Mouse (Mus musculus) layer of hippocampus, adult 2 months (tissue): ENCODE data around the gene Fkbp8. TPM values are rescaled to one million over a fixed set of nuclear protein-coding genes. Genes with fewer than 3 reads are reported as not detected.

ENCODE experiments used
- DNase-seq, 2 experiments: peaks; one replicate each; pipeline ENCODE4 v3.0.0; 2022; ENCODE audit warnings: low spot score in 2 of 2
- H3K27ac ChIP-seq: fragments of 200-600 bp; 2 replicates; pipeline ENCODE4 v1.8.1; 2022
- H3K4me3 ChIP-seq: fragments of 200-600 bp; 2 replicates; pipeline ENCODE4 v1.8.1; 2022; ENCODE audit warnings: mild to moderate bottlenecking
- CTCF ChIP-seq: fragments of 200-600 bp; conservative IDR thresholded peaks from 2 replicates; pipeline ENCODE4 v1.8.1; 2022; ENCODE audit warnings: antibody characterized with exemption, mild to moderate bottlenecking, moderate library complexity
- long read RNA-seq, 2 experiments: library from polyadenylated mRNA; stranded (forward); transcript quantifications; one replicate each; pipeline ENCODE4 v2.0.0; 2021; ENCODE audit warnings: borderline mapping rate in 2 of 2
- total RNA-seq, 2 experiments: library from RNA; stranded (reverse); gene quantifications; 2 replicates each; pipeline ENCODE4 v1.2.3; 2021

Gene Fkbp8
- 100 to 1,000 TPM; 447 to 453 TPM for total RNA-seq
- long read RNA-seq, experiment 1, transcript Fkbp8-201 (9 exons, 1,698 nt) = major isoform, 220 of 520 reads
- long read RNA-seq, experiment 1, transcript Fkbp8-204 (9 exons, 1,799 nt) = minor isoform, 115 of 520 reads
- long read RNA-seq, experiment 1, transcript Fkbp8-202 (9 exons, 1,720 nt) = minor isoform, 55 of 520 reads
- long read RNA-seq, experiment 1, partial matches to known transcripts = 38 of 520 reads
- long read RNA-seq, experiment 1, other reads (novel, unspliced or antisense) = 91 of 520 reads
- long read RNA-seq, experiment 2, transcript Fkbp8-204 (9 exons, 1,799 nt) = minor isoform, 154 of 686 reads
- long read RNA-seq, experiment 2, transcript Fkbp8-202 (9 exons, 1,720 nt) = minor isoform, 69 of 686 reads
- long read RNA-seq, experiment 2, transcript Fkbp8-201 (9 exons, 1,698 nt) = major isoform, 278 of 686 reads
- long read RNA-seq, experiment 2, partial matches to known transcripts = 70 of 686 reads
- long read RNA-seq, experiment 2, other reads (novel, unspliced or antisense) = 114 of 686 reads

DNA sequence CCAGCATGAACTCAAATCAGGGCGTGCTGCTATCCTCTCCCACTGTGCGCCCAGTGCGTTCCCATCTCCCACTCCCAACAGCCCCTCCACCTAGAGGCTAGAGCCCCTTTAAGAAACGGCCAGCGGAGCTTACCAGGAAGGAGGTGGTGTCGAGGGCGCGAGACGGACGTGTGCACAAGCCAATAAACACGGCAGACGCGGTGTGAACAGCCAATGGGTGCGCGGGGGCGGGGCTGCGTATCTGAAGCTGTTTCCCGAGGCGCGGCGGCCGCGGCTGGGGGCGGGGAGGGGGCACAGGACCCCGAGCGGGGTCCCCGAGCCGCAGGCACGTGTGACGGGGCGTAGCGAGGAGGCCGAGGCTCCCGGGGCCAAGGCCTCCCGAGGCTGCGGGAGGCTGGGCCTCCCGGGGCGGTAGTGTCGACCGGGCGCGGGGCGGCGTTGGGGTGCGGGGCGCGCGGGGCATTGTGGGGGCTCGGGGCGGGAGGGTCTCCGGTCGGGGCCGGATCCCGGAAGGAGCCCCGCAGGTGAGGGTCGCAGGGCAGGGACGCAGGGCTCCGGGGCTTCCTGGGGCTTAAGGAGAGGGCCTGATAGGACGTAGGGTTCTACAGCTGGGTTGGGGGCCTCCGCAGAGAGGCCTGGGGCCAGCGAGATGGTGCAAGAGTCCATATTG is at the start of gene Fkbp8, which contains the start of gene Kxd1:
Fkbp8 (plus strand) TSS at position 213 of the 670 bp plus-strand sequence.
Kxd1 (minus strand) TSS at position 445 of the 670 bp plus-strand sequence.
- peak within 1 kb of the TSS; percentile 96 for H3K27ac ChIP-seq
- no peak for TF ChIP-seq CTCF
- H3K4me3 ChIP-seq = peak within 1 kb of the TSS; percentile 96
- peak; percentile 98 to 99 for DNase-seq

DNA sequence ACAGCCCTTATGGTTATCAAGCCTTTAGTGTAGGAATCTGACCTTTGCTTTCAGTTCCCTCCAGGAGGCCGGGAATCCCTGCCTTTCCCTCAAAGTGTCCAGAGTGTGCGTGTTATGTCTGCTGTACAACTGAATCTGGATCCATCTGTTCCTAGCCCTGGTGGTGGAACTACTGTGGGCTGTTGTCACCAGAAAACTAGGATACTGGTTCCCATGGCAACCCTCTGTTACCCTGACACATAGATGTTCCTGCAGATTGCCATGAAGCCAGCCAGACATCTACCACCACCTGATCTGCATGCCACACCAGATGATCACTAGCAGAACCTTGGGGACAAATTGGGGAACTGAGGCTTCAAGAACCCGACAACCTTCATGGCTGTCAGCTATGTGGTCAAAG is 45.6 kb upstream of the Fkbp8 start:
- TF ChIP-seq CTCF = peak; percentile 27; the same call in 1 of the 2 replicates
- peak; percentile 72 to 90 for DNase-seq
- Histone ChIP-seq H3K4me3 (no peak overlapping the region), H3K27ac (peak overlapping the region; percentile 91)

DNA sequence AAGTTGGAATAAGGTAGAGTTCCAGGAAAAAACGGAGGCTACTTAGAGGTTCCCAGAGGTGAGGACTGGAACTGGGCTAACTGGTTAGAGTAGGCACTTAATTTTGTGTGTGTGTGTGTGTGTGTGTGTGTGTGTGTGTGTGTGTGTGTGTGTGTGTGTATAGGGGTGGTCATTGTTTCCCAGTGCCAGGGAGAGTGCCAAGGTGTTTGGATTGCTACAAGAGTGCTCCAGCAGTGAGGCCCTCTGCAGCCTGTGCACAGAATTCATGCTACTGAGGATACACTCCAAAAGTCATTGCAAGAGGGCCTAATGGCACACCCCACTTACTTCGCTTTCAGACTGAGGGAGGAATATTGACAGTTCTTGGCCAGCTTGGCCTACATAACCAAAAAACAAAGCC is 44.6 kb upstream of the Fkbp8 start:
- Histone ChIP-seq H3K27ac (peak overlapping the region; percentile 91; the same call in 1 of the 2 replicates), H3K4me3 (no peak overlapping the region)
- TF ChIP-seq CTCF = no peak
- DNase-seq = no peak

DNA sequence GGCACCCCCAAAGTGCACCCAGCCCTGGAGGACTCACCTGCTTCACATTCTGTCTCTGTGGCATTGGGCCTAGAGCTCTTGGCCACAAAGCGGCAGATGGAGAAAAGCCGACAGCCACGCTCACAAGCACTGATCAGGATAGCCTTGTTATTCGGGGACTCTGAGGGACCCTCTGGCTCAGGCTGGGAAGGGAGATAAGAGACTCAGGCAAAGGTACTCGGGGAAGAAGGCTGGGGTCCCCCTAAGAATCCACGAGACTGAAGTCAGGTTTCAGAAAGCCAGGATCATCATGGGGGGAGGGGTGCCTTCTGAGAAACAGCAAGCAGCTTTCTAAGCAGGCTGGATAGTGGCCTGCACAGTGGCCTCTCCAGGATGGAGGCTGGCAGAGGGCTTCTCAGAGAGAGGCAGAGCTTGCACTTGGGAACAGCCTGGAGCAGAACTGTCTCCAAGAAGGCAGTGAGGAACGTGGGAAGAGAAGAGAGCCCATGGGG is 41.3 kb upstream of the Fkbp8 start:
- no peak for TF ChIP-seq CTCF

DNA sequence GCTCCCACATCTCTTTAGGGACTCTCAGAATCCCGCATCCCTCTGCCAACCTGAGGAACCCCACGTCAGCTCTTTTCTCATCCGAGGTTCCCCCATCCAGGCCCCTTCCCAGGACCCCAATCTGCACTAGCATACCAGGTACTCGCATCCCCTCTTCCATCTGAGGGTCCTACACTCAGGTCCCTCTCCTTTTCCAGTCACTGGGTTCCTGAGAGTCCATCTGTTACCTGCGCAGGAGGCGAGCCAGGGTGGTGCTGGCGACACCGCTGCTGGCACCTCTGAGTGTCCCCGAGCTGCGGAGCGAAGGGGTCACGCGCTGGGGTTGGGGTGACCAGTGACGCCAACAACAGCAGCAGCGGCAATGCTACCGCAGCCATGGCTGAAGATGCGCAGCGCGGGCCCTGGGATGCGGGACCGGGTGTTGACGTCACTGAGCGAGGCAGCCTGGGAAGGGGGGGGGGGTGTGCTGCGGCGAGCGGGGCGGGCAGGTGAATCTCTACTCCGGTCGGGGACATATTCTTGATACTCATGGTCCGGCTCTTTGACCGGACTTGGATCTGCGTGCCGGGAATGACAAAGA is 40.5 kb upstream of the Fkbp8 start, which contains the start of gene Tmem59l:
Tmem59l (minus strand) TSS at position 418 of the 580 bp plus-strand sequence.
- H3K27ac ChIP-seq = peak within 1 kb of the TSS; percentile 97
- no peak for TF ChIP-seq CTCF
- peak; percentile 51 to 60 for DNase-seq
- H3K4me3 ChIP-seq = peak within 1 kb of the TSS; percentile 81

More for the DNA sequence above, 41.3 kb upstream of the Fkbp8 start:
- no peak for DNase-seq
- H3K4me3 ChIP-seq = peak overlapping the region; percentile 81
- peak overlapping the region; percentile 97 for H3K27ac ChIP-seq

DNA sequence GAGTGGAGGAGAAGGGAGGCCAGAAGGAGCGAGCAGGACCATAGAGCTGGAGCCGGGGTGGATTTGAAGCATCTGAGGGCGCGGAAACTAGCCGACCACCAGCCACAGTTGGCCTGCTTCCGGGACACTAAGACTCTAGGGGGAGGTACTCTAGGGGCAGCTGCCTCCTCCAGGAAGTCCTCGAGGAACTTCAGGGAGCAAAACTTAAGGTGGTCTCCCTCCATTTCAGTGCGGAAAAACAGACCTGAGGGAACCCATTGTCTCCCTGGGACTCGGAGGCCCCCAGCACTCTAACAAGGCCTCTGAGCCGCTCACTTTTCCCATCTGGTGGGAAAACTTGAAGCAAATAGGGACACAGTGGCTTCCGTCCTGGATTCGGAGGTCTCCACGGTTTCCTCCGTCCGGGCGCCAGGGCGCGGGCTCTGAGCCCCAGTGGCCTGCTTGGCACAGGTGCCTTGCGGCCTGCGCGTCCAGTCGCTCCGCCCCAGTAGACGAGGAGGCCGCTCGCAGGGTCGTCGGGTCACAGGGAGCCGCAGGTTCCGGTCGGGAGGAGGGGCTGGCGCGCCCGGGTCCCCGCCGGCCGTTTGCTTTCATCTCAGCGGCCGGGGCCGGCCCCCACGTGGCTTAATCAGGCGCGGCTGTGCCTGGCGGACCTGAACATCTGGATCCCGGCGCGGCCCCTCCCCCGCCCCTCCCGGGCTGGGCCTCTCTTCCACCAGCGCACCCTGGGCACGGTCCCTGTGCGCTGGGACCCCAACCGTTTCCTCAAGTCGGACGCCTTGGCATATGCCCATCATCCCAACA is 39.3 kb upstream of the Fkbp8 start:
- peak overlapping the region; percentile 28 for H3K27ac ChIP-seq
- no peak for TF ChIP-seq CTCF
- H3K4me3 ChIP-seq = peak overlapping the region; percentile 43
- no peak for DNase-seq

DNA sequence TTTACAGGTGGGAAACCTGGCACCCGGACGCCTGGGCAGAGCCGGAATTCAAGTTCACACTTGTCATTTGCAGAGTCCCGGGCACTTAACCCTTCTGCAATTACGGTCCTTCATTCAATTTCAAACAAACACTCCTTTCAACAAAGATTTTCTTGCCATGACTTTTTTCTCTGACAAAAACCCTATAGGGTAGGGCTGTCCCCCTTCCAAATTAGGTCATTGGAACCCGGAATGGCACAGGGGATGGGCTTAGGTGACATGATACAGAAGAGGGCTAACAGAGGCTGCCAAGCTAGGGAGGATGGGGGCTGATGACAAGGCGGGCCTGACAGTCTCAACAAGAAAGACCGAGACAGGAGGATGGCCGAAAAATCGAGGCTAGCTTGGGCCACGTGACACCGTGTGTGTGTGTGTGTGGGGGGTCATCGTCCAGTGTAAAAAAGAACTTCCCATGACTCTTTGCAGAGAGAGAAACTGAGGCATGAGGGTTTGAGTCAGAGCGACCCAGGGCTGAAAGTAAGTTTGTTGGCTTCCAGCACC is 38.5 kb upstream of the Fkbp8 start:
- no peak for TF ChIP-seq CTCF
- Histone ChIP-seq H3K4me3 (peak overlapping the region; percentile 28), H3K27ac (no peak overlapping the region)
- no peak for DNase-seq

DNA sequence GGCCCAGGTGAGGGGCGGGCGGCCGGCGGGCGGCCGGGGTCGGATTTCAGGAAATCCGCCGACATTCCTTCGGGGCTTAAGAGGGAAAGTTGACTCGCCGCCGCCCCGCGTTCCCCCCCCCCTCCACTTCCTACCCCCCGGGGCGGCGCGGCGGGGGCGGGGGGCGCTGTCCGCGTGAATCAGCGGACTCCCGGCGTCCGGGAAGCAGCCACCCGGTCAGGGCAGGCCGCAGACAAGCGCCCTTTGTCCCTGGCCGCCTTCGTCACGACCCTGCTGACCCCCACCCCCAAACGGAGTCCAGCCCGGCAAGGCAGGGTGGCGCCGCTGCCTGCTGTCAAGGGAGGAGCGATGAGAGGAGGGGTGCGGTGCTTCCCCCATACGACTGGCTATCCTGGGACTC is 37.9 kb upstream of the Fkbp8 start:
- TF ChIP-seq CTCF = no peak
- Histone ChIP-seq H3K4me3 (peak overlapping the region; percentile 28), H3K27ac (no peak overlapping the region)
- DNase-seq = no peak

DNA sequence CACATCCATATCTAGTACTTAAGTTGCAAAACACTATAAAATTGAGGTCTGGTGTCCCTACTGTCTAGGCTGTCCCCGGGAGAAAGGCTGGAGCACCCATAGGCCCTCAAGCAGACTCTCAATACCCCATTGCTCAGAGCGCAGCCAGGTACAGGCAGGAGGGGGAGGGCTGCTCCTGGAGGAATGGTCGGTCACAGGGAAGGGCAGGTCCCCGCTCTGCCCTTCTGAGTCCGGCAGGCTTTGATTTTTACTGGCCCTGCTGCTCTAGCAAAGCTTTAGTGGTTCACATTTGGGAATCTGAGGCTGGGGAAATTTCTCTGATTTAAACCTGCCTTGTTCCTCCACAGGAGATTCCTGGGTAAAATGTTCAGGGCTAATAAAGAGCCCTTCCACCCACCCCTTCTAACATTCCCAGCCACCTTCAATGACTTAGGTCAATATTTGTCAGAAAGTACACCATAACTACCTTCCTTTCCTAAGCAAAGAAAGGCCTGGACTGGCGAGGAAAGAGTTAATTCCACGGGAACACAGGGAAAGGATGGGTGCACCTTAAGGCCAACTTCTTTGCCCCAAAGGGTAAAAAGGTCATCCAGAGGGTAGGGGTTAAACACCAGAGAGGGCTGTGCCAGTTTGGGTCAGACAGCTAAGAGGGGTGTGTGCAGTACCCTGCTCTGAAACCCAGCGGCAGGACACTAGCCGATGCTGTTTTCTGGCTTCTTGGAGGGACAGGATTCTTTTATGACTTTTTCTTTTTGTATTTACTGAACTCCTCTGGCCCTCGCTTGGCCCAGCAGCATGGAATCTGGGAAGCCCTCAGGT is 37.3 kb upstream of the Fkbp8 start:
- TF ChIP-seq CTCF = no peak
- H3K27ac ChIP-seq = no peak overlapping the region
- no peak for DNase-seq
- no peak overlapping the region for H3K4me3 ChIP-seq

DNA sequence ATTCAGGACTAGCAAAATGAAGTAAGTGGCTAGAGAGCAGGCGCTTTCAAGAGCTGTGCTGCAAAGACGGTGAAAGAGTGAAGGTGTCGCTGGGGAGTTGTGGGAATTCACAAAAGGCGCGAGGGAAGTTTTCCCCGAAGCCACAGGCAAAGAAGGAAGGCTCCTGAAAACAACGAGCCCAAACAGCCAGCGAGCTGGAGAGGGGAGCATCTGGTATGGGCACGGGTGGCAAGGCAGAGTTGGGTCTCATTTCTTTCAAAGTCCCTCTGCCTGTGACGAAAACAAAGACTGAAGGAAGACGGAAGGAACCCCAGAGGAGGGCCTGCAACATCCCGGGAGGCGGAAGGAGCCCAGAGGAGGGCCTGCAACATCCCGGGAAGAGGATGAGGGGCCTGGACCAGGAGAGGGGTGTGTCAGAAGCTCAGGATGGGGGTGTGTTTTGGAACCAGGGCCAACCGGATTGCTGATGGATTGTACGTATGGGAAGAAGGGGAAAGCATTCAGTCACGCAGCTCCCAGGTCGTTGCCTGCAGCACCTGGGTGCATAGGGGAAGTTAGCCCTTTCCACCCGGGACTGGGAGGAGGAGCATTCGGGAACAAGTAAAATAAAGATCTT is 36.5 kb upstream of the Fkbp8 start:
- no peak overlapping the region for H3K4me3 ChIP-seq
- H3K27ac ChIP-seq = no peak overlapping the region
- DNase-seq = no peak
- no peak for TF ChIP-seq CTCF
